Mouse (Mus musculus) forebrain, embryonic 11.5 days (tissue): ENCODE results near the gene Timd2. TPM values are rescaled to one million over a fixed set of nuclear protein-coding genes. Genes with fewer than 3 reads are reported as not detected.
A peak's percentile ranks its signal among the peaks of the same experiment; 100 is the strongest.
"Not testable (repeated sequence)": the region's sequence is repeated elsewhere in the genome, so short reads cannot be mapped to it uniquely, and the experiment has no call there.

Experiments
- ATAC-seq: fragments of 200-750 bp; cut with Nextera tagmentation; replicated peaks from 2 replicates; pipeline ENCODE4 v1.8.0; 2017; ENCODE audit warnings: moderate TSS enrichment; ENCODE audit not compliant: low FRiP score
- DNase-seq: peaks from one replicate; pipeline ENCODE4 v3.0.0-alpha.2; 2017; ENCODE audit warnings: low spot score
- H3K27ac ChIP-seq: fragments of 300-500 bp; sonication (generic); 2 replicates; pipeline ENCODE4 v1.5.1; 2014; ENCODE audit warnings: low read depth, low read length
- H3K27me3 ChIP-seq: fragments of 300-500 bp; sonication (generic); 2 replicates; pipeline ENCODE4 v1.6.1; 2014; ENCODE audit warnings: mild to moderate bottlenecking, low read length, mixed read lengths; ENCODE audit not compliant: control insufficient read depth, insufficient read depth
- H3K36me3 ChIP-seq: fragments of 300-500 bp; sonication (generic); 2 replicates; pipeline ENCODE4 v1.6.1; 2014; ENCODE audit warnings: mild to moderate bottlenecking, low read length, moderate library complexity, mixed read lengths; ENCODE audit not compliant: control insufficient read depth, insufficient read depth
- H3K4me1 ChIP-seq: fragments of 300-500 bp; sonication (generic); replicated peaks from 2 replicates; pipeline ENCODE4 v1.6.1; 2014; ENCODE audit warnings: low read length, mixed read lengths; ENCODE audit not compliant: control insufficient read depth, insufficient read depth
- H3K4me2 ChIP-seq: fragments of 300-500 bp; sonication (generic); 2 replicates; pipeline ENCODE4 v1.6.1; 2014; ENCODE audit warnings: low read depth, mild to moderate bottlenecking, low read length, moderate library complexity, mixed read lengths; ENCODE audit not compliant: severe bottlenecking
- H3K4me3 ChIP-seq: fragments of 300-500 bp; sonication (generic); 2 replicates; pipeline ENCODE4 v1.5.1; 2014; ENCODE audit warnings: low read depth, low read length
- H3K9ac ChIP-seq: fragments of 300-500 bp; sonication (generic); 2 replicates; pipeline ENCODE4 v1.6.1; 2014; ENCODE audit warnings: low read length
- H3K9me3 ChIP-seq: fragments of 300-500 bp; sonication (generic); 2 replicates; pipeline ENCODE4 v1.6.1; 2016; ENCODE audit warnings: low read length, mixed read lengths; ENCODE audit not compliant: control insufficient read depth
- WGBS: fragments of 180-500 bp; shearing (Covaris S2); extraction: QIAGEN DNeasy Blood & Tissue Kit; methylation state at CpG from one replicate; pipeline ENCODE4 v1.1.7; 2014; 5-methylcytosine and 5-hydroxymethylcytosine counted together
- polyA plus RNA-seq: library from polyadenylated mRNA; unstranded; fragments of >200 nt; fragmentation: Nextera tagmentation; extraction: Ambion mirVana; gene quantifications from 2 replicates; pipeline ENCODE4 v1.2.1, GENCODE M21; 2014

The Timd2 gene
- polyA plus RNA-seq, 1 experiment from 2014 or later = 0.28 TPM

DNA sequence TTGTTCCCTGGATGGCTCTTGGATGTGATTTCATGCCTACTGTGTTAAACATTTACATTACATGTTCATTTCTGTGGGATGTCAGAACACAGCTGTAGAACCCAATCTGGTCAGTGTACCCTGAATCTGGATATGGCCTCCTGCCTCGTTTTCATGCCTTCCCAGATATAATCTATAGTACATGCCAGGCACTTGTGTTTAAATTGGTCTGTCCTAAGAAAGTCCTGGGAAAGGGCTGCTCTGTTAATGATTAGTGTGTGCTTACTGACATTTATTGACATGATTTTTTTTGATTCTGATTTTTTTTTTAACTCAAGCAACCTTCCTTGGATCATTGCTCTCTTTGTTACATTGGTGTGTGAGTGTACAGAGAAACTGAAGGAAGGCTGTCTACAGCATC is 27.8 kb upstream of the Timd2 start:
- no peak overlapping the region for H3K4me2 ChIP-seq
- H3K27ac ChIP-seq = no peak overlapping the region
- no peaks in the 10 kb centered on the region for H3K27me3 ChIP-seq
- H3K9ac ChIP-seq = no peak overlapping the region
- DNase-seq = no peak
- no peak overlapping the region for H3K4me3 ChIP-seq
- 62% methylated on average over 1 of the region's 1 CpGs for WGBS
- H3K4me1 ChIP-seq = no peaks in the 10 kb centered on the region
- H3K36me3 ChIP-seq = no peaks in the 10 kb centered on the region
- no peaks in the 10 kb centered on the region for H3K9me3 ChIP-seq
- ATAC-seq = no peak

DNA sequence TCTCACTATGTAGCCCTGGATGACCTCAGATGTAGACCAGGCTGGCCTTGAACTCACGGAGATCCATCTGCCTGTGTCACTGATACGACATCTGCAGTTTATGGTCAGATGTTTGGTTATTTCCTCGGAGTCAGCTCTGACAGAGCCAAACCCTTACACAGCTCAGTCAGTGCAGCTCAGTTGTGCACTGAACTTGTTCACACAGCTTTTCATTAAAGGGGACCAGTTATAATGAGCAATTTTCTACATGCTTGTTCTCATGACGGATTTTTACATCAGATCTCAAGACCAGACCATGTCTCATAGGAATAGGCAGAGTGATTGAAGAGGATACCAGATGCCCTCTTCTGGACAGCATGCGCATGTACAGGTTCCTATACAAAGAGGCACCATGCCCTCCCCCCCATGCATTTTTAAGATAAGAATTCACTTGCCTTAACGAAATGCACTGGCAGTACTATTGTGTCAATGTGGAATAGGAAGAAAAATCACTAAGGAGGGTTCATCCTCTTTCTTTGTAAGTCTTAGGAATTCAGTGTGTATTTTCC is 26.5 kb upstream of the Timd2 start:
- no peaks in the 10 kb centered on the region for H3K27me3 ChIP-seq
- no peak overlapping the region for H3K27ac ChIP-seq
- no peak for DNase-seq
- H3K4me2 ChIP-seq = no peak overlapping the region
- H3K9me3 ChIP-seq = no peaks in the 10 kb centered on the region
- H3K9ac ChIP-seq = no peak overlapping the region
- H3K4me1 ChIP-seq = no peaks in the 10 kb centered on the region
- ATAC-seq = peak; percentile 39
- 63% methylated on average over 6 of the region's 6 CpGs for WGBS
- H3K4me3 ChIP-seq = no peak overlapping the region
- H3K36me3 ChIP-seq = no peaks in the 10 kb centered on the region

DNA sequence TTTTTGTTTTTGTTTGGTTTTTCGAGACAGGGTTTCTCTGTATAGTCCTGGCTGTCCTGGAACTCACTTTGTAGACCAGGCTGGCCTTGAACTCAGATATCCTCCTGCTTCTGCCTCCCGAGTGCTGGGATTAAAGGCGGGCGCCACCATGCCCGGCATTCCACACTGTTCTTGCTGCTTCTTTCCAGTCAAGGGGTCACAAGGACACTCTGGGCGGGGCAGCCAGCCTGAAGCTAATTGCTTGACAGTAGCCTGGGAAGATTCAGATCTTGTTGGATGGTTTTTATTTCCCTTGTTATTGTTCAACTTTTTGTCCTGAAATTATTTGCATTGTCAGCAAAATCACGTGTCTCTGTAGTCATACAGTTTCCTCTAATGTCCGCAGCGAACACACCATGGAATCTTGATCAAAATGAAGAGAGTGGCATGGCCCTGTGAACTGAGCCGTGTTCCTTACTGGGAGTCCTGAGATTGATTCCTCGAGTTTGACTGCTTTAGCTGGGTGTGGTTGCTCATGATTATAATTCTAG is 24.7 kb upstream of the Timd2 start:
- Histone ChIP-seq H3K27ac (no peak overlapping the region), H3K9ac (no peak overlapping the region), H3K9me3 (no peaks in the 10 kb centered on the region), H3K27me3 (no peaks in the 10 kb centered on the region), H3K36me3 (no peaks in the 10 kb centered on the region), H3K4me2 (no peak overlapping the region), H3K4me1 (no peaks in the 10 kb centered on the region), H3K4me3 (no peak overlapping the region)
- ATAC-seq = no peak
- WGBS = 85% methylated on average over 11 of the region's 11 CpGs
- no peak for DNase-seq

DNA sequence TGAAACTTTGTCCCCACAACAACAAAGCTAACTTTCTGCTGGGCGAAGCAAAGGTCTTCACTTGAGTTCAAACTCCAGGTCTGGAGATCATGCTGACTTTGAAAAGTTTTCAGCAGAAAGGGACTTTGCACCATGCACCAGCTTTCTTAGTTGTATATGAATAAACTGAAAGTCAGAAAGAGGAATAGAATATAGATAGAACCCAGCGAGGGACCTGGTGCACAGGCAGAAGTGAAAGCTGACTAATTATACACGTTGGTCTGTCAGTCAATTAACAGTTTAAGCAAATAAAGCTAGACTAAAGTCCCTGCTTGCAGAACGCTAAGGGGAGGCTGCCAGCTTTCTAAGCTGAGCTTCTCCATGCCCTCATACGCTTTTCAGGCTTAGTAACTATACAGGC is 8.0 kb downstream of the Timd2 start:
- Histone ChIP-seq H3K36me3 (no peaks in the 10 kb centered on the region), H3K4me1 (no peaks in the 10 kb centered on the region), H3K9ac (no peak overlapping the region), H3K4me3 (no peak overlapping the region), H3K27me3 (no peaks in the 10 kb centered on the region), H3K9me3 (no peaks in the 10 kb centered on the region), H3K4me2 (no peak overlapping the region), H3K27ac (no peak overlapping the region)
- WGBS = 84% methylated on average over 5 of the region's 5 CpGs
- no peak for DNase-seq
- no peak for ATAC-seq

DNA sequence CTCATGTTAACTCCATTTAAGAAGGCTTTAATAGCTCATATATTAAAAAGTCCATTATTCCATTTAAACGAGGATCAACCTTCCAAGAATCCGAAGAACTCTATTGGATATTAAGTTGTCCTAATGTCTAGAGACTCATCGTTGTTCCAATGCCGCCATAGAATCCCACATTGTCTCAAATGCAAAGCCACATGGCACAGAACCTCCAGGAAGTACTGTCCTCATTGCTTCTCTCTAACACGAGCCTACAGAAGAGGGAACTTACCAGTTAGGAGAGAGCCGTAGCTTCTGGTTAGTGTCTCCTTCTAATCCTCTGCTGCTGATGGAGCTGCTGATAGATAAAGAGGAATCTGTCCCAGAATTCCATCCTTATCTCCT is 8.6 kb downstream of the Timd2 start:
- no peaks in the 10 kb centered on the region for H3K27me3 ChIP-seq
- DNase-seq (no peak), ATAC-seq (no peak)
- no peaks in the 10 kb centered on the region for H3K9me3 ChIP-seq
- no peak overlapping the region for H3K9ac ChIP-seq
- no peak overlapping the region for H3K4me2 ChIP-seq
- no peaks in the 10 kb centered on the region for H3K36me3 ChIP-seq
- no peak overlapping the region for H3K27ac ChIP-seq
- H3K4me1 ChIP-seq = no peaks in the 10 kb centered on the region
- WGBS = 90% methylated on average over 6 of the region's 6 CpGs
- no peak overlapping the region for H3K4me3 ChIP-seq

DNA sequence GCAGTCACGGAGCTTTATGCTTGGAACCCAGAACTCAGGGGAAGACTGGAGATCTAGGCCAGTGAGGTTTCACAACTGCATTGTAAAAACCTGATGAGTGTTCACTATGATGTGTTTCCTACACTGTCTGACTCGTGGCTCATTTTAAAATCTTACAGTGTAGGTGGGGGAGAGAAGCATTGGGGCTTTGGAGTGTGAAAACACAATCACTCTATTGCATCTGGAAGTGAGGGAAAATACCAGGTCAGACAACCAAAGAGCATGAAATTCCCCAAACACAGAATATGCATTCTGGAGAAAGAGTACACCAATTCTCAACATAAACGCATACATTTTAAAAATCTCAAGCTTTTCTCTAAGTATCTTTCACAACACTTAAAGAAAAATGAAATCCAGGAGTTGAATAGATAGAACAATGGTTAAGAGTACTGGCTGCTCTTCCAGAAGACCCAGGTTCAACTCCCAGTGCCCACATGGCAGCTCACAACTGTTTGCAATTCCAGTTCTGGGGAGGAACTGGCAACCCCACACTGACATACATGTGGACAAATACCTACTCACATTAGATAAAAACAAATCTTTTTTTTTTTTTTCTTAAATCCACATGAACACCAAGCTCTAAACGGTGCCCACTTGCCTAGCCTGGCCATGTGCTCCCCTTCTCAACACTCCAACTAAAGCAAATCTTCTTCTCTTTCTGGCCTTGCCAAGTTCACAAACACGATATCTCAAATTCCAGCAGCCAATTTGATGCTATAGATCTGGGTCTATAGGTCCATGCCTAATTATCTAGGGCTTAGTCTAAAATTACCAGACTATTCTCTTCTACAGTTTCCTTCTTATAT is 9.2 kb downstream of the Timd2 start:
- Histone ChIP-seq H3K4me3 (no peak overlapping the region), H3K9me3 (no peaks in the 10 kb centered on the region), H3K9ac (no peak overlapping the region), H3K27ac (no peak overlapping the region), H3K36me3 (no peaks in the 10 kb centered on the region), H3K27me3 (no peaks in the 10 kb centered on the region), H3K4me1 (no peaks in the 10 kb centered on the region), H3K4me2 (no peak overlapping the region)
- DNase-seq (no peak), ATAC-seq (no peak)
- WGBS = 82% methylated on average over 5 of the region's 5 CpGs

DNA sequence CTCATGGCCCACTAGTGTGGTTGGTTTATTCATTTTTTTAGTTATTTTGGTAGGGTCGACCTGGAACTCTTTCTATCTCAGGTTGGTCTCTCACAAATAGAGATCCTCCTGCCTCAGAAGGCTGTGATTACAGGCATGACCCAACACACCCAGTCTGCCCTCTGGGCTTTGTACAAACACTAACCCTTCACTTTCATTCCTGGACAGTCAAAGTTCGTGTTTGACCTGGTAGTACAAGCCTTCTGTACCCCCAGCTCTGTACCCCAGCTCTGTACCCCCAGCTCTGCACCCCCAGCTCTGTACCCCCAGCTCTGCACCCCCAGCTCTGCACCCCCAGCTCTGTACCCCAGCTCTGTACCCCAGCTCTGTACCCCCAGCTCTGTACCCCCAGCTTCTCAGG is 11.0 kb downstream of the Timd2 start:
- not testable (repeated sequence) for H3K9me3 ChIP-seq, H3K4me2 ChIP-seq, H3K4me1 ChIP-seq, H3K36me3 ChIP-seq, DNase-seq, H3K27ac ChIP-seq, H3K27me3 ChIP-seq, H3K4me3 ChIP-seq, ATAC-seq, H3K9ac ChIP-seq
- 88% methylated on average over 2 of the region's 2 CpGs for WGBS

DNA sequence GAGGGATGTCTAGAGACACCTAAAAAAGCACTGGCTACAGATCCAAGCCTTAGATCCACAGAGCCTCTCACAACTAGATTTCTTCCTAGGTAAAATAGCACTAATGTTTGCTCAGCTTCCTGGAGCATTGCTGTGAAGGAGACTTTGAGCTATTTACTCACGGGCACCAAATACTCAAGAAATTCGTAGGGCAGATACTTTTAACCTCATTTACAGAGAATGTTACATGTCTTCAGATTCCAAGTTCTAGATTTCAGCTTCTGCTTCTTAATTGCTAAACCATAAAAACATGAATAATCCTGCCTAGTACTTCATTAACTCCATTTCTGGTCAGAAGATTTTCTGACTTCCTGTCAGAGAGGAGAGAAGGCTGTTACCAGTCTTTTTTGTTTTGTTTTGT is 16.7 kb downstream of the Timd2 start:
- no peak overlapping the region for H3K27ac ChIP-seq
- WGBS = 91% methylated on average over 2 of the region's 2 CpGs
- H3K4me1 ChIP-seq = no peaks in the 10 kb centered on the region
- no peak for ATAC-seq
- H3K4me3 ChIP-seq = no peak overlapping the region
- H3K4me2 ChIP-seq = no peak overlapping the region
- no peaks in the 10 kb centered on the region for H3K36me3 ChIP-seq
- no peaks in the 10 kb centered on the region for H3K27me3 ChIP-seq
- H3K9me3 ChIP-seq = no peaks in the 10 kb centered on the region
- no peak for DNase-seq
- H3K9ac ChIP-seq = no peak overlapping the region

DNA sequence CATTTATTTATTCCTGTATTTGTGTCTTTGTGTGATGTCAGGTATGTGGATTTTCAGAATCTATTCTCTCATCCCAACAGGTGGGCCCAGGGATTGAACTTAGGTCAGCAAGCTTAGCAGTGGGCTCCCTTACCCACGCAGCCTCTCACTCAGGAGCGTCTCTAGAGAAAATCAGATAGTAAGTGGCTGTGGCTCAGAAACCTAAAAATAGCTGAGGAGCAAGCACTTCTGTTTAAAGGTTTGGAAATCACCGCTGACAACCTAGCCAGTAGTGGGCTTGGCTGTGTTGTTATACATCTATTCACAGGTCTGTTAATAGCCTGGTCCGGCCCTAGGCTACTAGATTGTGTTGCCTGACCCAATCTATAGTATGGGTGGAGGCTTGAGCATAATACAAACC is 23.1 kb downstream of the Timd2 start:
- Histone ChIP-seq H3K9ac (no peak overlapping the region), H3K27ac (no peak overlapping the region), H3K36me3 (no peaks in the 10 kb centered on the region), H3K27me3 (no peaks in the 10 kb centered on the region), H3K4me3 (no peak overlapping the region), H3K4me2 (no peak overlapping the region), H3K9me3 (no peaks in the 10 kb centered on the region), H3K4me1 (no peaks in the 10 kb centered on the region)
- ATAC-seq (no peak), DNase-seq (no peak)
- WGBS = 71% methylated on average over 4 of the region's 4 CpGs
